Mouse (Mus musculus) kidney, embryonic 14.5 days (tissue): Measurements from ENCODE around the gene Ms4a10. TPM values are rescaled to one million over a fixed set of nuclear protein-coding genes. Genes with fewer than 3 reads are reported as not detected.
A peak's percentile ranks its signal among the peaks of the same experiment; 100 is the strongest.

Experiments
- ATAC-seq: fragments of 200-750 bp; cut with Nextera tagmentation; 2 replicates; pipeline ENCODE4 v1.8.0; 2017; ENCODE audit warnings: moderate number of reproducible peaks, mild to moderate bottlenecking, moderate TSS enrichment, moderate library complexity; ENCODE audit not compliant: low FRiP score, low TSS enrichment
- H3K27ac ChIP-seq: fragments of 300-500 bp; sonication (generic); 2 replicates; pipeline ENCODE4 v1.5.1; 2014; ENCODE audit warnings: low read depth, mild to moderate bottlenecking, low read length, moderate library complexity, mixed read lengths
- H3K27me3 ChIP-seq: fragments of 300-500 bp; sonication (generic); 2 replicates; pipeline ENCODE4 v1.6.1; 2014; ENCODE audit warnings: mild to moderate bottlenecking, low read length; ENCODE audit not compliant: control insufficient read depth, insufficient read depth
- H3K36me3 ChIP-seq: fragments of 300-500 bp; sonication (generic); 2 replicates; pipeline ENCODE4 v1.6.1; 2014; ENCODE audit warnings: low read length, mixed read lengths; ENCODE audit not compliant: control insufficient read depth, insufficient read depth
- H3K4me1 ChIP-seq: fragments of 300-500 bp; sonication (generic); 2 replicates; pipeline ENCODE4 v1.6.1; 2014; ENCODE audit warnings: low read length, mixed read lengths; ENCODE audit not compliant: control insufficient read depth, insufficient read depth
- H3K4me2 ChIP-seq: fragments of 300-500 bp; sonication (generic); replicated peaks from 2 replicates; pipeline ENCODE4 v1.6.1; 2014; ENCODE audit warnings: low read depth, mild to moderate bottlenecking, low read length
- H3K4me3 ChIP-seq: fragments of 300-500 bp; sonication (generic); 2 replicates; pipeline ENCODE4 v1.5.1; 2014; ENCODE audit warnings: mild to moderate bottlenecking, low read length
- H3K9ac ChIP-seq: fragments of 300-500 bp; sonication (generic); 2 replicates; pipeline ENCODE4 v1.6.1; 2014; ENCODE audit warnings: low read depth, mild to moderate bottlenecking, low read length, moderate library complexity
- H3K9me3 ChIP-seq: fragments of 300-500 bp; sonication (generic); 2 replicates; pipeline ENCODE4 v1.6.1; 2016; ENCODE audit warnings: low read length; ENCODE audit not compliant: control insufficient read depth
- WGBS: fragments of 180-500 bp; shearing (Covaris S2); extraction: QIAGEN DNeasy Blood & Tissue Kit; methylation state at CpG from one replicate; pipeline ENCODE4 v1.1.7; 2014; 5-methylcytosine and 5-hydroxymethylcytosine counted together
- polyA plus RNA-seq: library from polyadenylated mRNA; unstranded; fragments of >200 nt; fragmentation: Nextera tagmentation; extraction: Ambion mirVana; gene quantifications from 2 replicates; pipeline ENCODE4 v1.2.1, GENCODE M21; 2014

The Ms4a10 gene
- polyA plus RNA-seq, 1 experiment from 2014 or later = not detected

- no peak overlapping the region for H3K27ac ChIP-seq
- ATAC-seq = no peak
- WGBS = 80% methylated on average over 3 of the region's 3 CpGs
- no peaks in the 10 kb centered on the region for H3K27me3 ChIP-seq
- no peaks in the 10 kb centered on the region for H3K36me3 ChIP-seq
- H3K9ac ChIP-seq = no peak overlapping the region
- no peak overlapping the region for H3K4me3 ChIP-seq
- 0 out of 2 replicates have a peak, but pooled peaks cover 3% of the 10 kb centered on the region for H3K4me1 ChIP-seq
- H3K4me2 ChIP-seq = no peak overlapping the region
- H3K9me3 ChIP-seq = peaks cover 4% of the 10 kb centered on the region; the same call in 1 of the 2 replicates
These were observed 1.8 kb downstream of the Ms4a10 start for GRCm38 (mm10) chr19:10972660-10973059.

DNA sequence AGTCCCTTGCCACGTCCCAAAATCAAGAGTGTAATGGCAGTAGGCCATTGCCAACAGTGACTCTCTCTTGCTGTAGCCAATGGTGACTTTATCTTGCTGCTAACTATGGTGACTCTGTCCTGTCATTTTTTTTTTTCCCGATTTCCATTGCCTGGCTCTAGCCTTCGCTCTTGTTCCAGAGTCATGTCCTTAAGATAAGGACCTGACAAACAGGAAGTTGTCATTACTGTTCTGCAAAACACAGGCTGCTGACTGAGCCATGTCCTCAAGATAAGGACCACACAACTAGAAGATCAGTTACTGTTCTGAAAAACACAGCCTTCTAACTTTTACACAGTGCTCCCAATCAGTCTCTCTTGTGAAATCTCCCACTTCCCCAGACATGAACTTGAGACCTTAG is 4.0 kb downstream of the Ms4a10 start:
- 67% methylated on average over 3 of the region's 3 CpGs for WGBS
- Histone ChIP-seq H3K27me3 (no peaks in the 10 kb centered on the region), H3K4me3 (no peak overlapping the region), H3K27ac (no peak overlapping the region), H3K4me2 (no peak overlapping the region), H3K9ac (no peak overlapping the region), H3K36me3 (no peaks in the 10 kb centered on the region), H3K9me3 (peaks cover 7% of the 10 kb centered on the region; the same call in 1 of the 2 replicates), H3K4me1 (0 out of 2 replicates have a peak, but pooled peaks cover 3% of the 10 kb centered on the region)
- no peak for ATAC-seq

- no peaks in the 10 kb centered on the region for H3K36me3 ChIP-seq
- H3K9ac ChIP-seq = no peak overlapping the region
- no peak overlapping the region for H3K4me2 ChIP-seq
- H3K9me3 ChIP-seq = peaks cover 7% of the 10 kb centered on the region; the same call in 1 of the 2 replicates
- 88% methylated on average over 7 of the region's 7 CpGs for WGBS
- H3K27ac ChIP-seq = no peak overlapping the region
- H3K4me3 ChIP-seq = no peak overlapping the region
- ATAC-seq = no peak
- no peaks in the 10 kb centered on the region for H3K4me1 ChIP-seq
- no peaks in the 10 kb centered on the region for H3K27me3 ChIP-seq
These were observed 5.9 kb downstream of the Ms4a10 start for GRCm38 (mm10) chr19:10968578-10968977.

- WGBS = 87% methylated on average over 7 of the region's 7 CpGs
- H3K36me3 ChIP-seq = no peaks in the 10 kb centered on the region
These were observed 8.7 kb downstream of the Ms4a10 start for GRCm38 (mm10) chr19:10965721-10966120.

GRCm38 (mm10) chr19:10959978-10960346 is 14.5 kb downstream of the Ms4a10 start:
- 48% methylated on average over 12 of the region's 12 CpGs for WGBS
- no peaks in the 10 kb centered on the region for H3K9me3 ChIP-seq
- peak; percentile 30; the same call in 1 of the 2 replicates for ATAC-seq
- H3K27me3 ChIP-seq = no peaks in the 10 kb centered on the region; the same call in 1 of the 2 replicates
- H3K4me2 ChIP-seq = no peak overlapping the region
- H3K4me3 ChIP-seq = no peak overlapping the region
- H3K27ac ChIP-seq = no peak overlapping the region
- no peak overlapping the region for H3K9ac ChIP-seq
- no peaks in the 10 kb centered on the region for H3K4me1 ChIP-seq
- H3K36me3 ChIP-seq = no peaks in the 10 kb centered on the region

More at GRCm38 (mm10) chr19:10965721-10966120, 8.7 kb downstream of the Ms4a10 start:
- no peak for ATAC-seq
- H3K27ac ChIP-seq = no peak overlapping the region
- 0 out of 2 replicates have a peak, but pooled peaks cover 6% of the 10 kb centered on the region for H3K9me3 ChIP-seq
- no peak overlapping the region for H3K4me2 ChIP-seq
- no peaks in the 10 kb centered on the region for H3K4me1 ChIP-seq
- H3K9ac ChIP-seq = no peak overlapping the region
- no peak overlapping the region for H3K4me3 ChIP-seq
- no peaks in the 10 kb centered on the region for H3K27me3 ChIP-seq

GRCm38 (mm10) chr19:10959085-10959977 is 15.1 kb downstream of the Ms4a10 start:
- H3K9me3 ChIP-seq = no peaks in the 10 kb centered on the region
- peak; percentile 71 for ATAC-seq
- WGBS = 34% methylated on average over 11 of the region's 11 CpGs
- H3K36me3 ChIP-seq = no peaks in the 10 kb centered on the region
- H3K27ac ChIP-seq = no peak overlapping the region
- no peaks in the 10 kb centered on the region for H3K4me1 ChIP-seq
- H3K4me2 ChIP-seq = no peak overlapping the region
- H3K27me3 ChIP-seq = no peaks in the 10 kb centered on the region; the same call in 1 of the 2 replicates
- no peak overlapping the region for H3K4me3 ChIP-seq
- no peak overlapping the region for H3K9ac ChIP-seq

DNA sequence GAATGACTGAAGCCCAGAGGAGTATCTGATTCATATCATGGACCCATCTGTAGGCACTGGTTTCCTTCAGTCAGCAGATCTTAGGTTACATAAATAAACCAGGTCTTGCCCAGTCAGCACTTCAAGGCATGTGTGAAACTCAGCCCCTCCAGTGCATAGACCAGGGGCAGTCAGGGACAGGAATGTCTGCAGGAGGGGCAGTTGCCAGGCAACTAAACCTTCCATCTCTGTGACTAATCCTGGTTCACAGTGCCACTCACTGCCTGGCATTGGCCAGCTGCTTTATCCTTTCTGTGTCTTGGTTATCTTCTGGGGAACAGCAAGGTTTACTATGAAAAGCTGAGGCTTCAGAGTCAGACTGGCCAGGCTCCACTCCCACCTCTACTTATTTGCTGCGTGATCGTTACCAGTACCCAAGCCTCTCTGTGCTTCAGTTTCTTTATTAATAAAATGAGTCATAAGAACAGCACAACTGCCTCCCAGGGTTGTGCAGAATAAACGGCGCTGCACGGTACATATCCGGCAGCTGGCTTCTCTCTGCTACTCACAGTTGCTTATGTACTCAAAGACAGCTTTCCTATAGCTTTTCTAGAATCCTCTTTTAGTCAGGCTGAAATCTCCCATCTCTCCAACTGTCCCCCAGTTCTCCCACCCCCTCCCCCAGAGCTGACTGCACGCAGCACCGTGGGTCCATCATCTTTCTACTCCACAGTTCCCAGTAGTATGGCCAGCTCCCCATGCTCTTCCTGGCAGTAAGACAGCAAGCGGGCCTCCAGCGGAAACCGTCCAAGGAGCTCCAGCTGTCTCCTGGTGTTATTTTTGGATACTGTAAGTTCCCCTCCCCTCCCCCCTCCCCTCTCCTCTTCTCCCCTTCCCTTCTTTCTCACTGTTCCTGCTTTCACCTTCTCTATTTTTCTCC is 22.2 kb downstream of the Ms4a10 start:
- Histone ChIP-seq H3K36me3 (no peaks in the 10 kb centered on the region), H3K4me1 (peaks cover 18% of the 10 kb centered on the region), H3K27ac (peak overlapping the region; percentile 76), H3K4me3 (no peak overlapping the region), H3K9ac (no peak overlapping the region), H3K4me2 (no peak overlapping the region; the same call in 1 of the 2 replicates), H3K27me3 (no peaks in the 10 kb centered on the region), H3K9me3 (no peaks in the 10 kb centered on the region)
- 60% methylated on average over 11 of the region's 11 CpGs for WGBS
- ATAC-seq = no peak

GRCm38 (mm10) chr19:10949558-10949957 is 24.9 kb downstream of the Ms4a10 start:
- Histone ChIP-seq H3K9me3 (no peaks in the 10 kb centered on the region), H3K27me3 (no peaks in the 10 kb centered on the region), H3K4me3 (peak overlapping the region; percentile 86), H3K36me3 (peaks cover 9% of the 10 kb centered on the region; the same call in 1 of the 2 replicates), H3K9ac (peak overlapping the region; percentile 88), H3K4me2 (peak overlapping the region; percentile 35), H3K4me1 (peaks cover 25% of the 10 kb centered on the region), H3K27ac (0 out of 2 replicates have a peak overlapping the region, but pooled peaks have one; percentile 12)
- no peak for ATAC-seq
- WGBS = 37% methylated on average over 9 of the region's 9 CpGs
